Mouse (Mus musculus): ENCODE results near the gene Sumo2. TPM values are rescaled to one million over a fixed set of nuclear protein-coding genes. Genes with fewer than 3 reads are reported as not detected.

Sumo2 gene
- 882 and 892 TPM in 2 replicates for polyA plus RNA-seq (2015; fragmentation: Nextera tagmentation; extraction: Ambion mirVana)

GRCm38 (mm10) chr11:115536038-115536681 is at the start of gene Sumo2:
TSS of gene Sumo2 (minus strand) at chr11:115536276.
- Histone ChIP-seq H3K27ac (replicated peaks) (peak within 1 kb of the TSS; percentile 99), H3K4me3 (replicated peaks) (peak within 1 kb of the TSS; percentile 89), H3K9ac (replicated peaks) (peak within 1 kb of the TSS; percentile 90), H3K36me3 (peaks cover 25% of the 10 kb centered on the region), H3K4me1 (peaks cover 42% of the 10 kb centered on the region), H3K27me3 (replicated peaks) (no peaks in the 10 kb centered on the region), H3K9me3 (replicated peaks) (no peaks in the 10 kb centered on the region), H3K4me2 (peak within 1 kb of the TSS; percentile 77)
- ATAC-seq (ENCODE audit: low FRiP score) = peak; percentile 89
- 1% methylated on average over 51 of the region's 70 CpGs for WGBS

GRCm38 (mm10) chr11:115585573-115586100 is 49.6 kb upstream of the Sumo2 start:
- Histone ChIP-seq H3K4me2 (no peak overlapping the region), H3K4me1 (no peaks in the 10 kb centered on the region), H3K9ac (replicated peaks) (no peak overlapping the region), H3K4me3 (replicated peaks) (no peak overlapping the region), H3K36me3 (peaks cover 96% of the 10 kb centered on the region), H3K27ac (replicated peaks) (no peak overlapping the region), H3K9me3 (replicated peaks) (no peaks in the 10 kb centered on the region), H3K27me3 (replicated peaks) (no peaks in the 10 kb centered on the region)
- WGBS = 93% methylated on average over 7 of the region's 7 CpGs
- no peak for ATAC-seq (ENCODE audit: low FRiP score)

GRCm38 (mm10) chr11:115584376-115585073 is 48.4 kb upstream of the Sumo2 start:
- Histone ChIP-seq H3K27ac (replicated peaks) (no peak overlapping the region), H3K9ac (replicated peaks) (no peak overlapping the region), H3K4me3 (replicated peaks) (no peak overlapping the region), H3K27me3 (replicated peaks) (no peaks in the 10 kb centered on the region), H3K4me1 (no peaks in the 10 kb centered on the region), H3K9me3 (replicated peaks) (no peaks in the 10 kb centered on the region), H3K4me2 (no peak overlapping the region), H3K36me3 (peaks cover 92% of the 10 kb centered on the region)
- 91% methylated on average over 10 of the region's 10 CpGs for WGBS
- no peak for ATAC-seq (ENCODE audit: low FRiP score)

- ATAC-seq (ENCODE audit: low FRiP score) = no peak
- no peaks in the 10 kb centered on the region for H3K9me3 ChIP-seq (replicated peaks)
- no peak overlapping the region for H3K9ac ChIP-seq (replicated peaks)
- no peak overlapping the region for H3K4me3 ChIP-seq (replicated peaks)
- peaks cover 92% of the 10 kb centered on the region for H3K36me3 ChIP-seq
- H3K4me2 ChIP-seq = no peak overlapping the region
- H3K27ac ChIP-seq (replicated peaks) = no peak overlapping the region; the same call in 1 of the 2 replicates
- H3K27me3 ChIP-seq (replicated peaks) = no peaks in the 10 kb centered on the region
- no peaks in the 10 kb centered on the region for H3K4me1 ChIP-seq
- 74% methylated on average over 10 of the region's 10 CpGs for WGBS
Observed at GRCm38 (mm10) chr11:115582913-115583606, 47.0 kb upstream of the Sumo2 start.

- Histone ChIP-seq H3K27ac (replicated peaks) (no peak overlapping the region), H3K4me2 (no peak overlapping the region), H3K9me3 (replicated peaks) (no peaks in the 10 kb centered on the region), H3K9ac (replicated peaks) (no peak overlapping the region), H3K27me3 (replicated peaks) (no peaks in the 10 kb centered on the region), H3K4me1 (no peaks in the 10 kb centered on the region), H3K36me3 (peaks cover 60% of the 10 kb centered on the region), H3K4me3 (replicated peaks) (no peak overlapping the region)
- ATAC-seq (ENCODE audit: low FRiP score) = no peak
Observed at GRCm38 (mm10) chr11:115579080-115579479, 43.0 kb upstream of the Sumo2 start.

- Histone ChIP-seq H3K4me2 (peak overlapping the region; percentile 80), H3K9ac (replicated peaks) (peak overlapping the region; percentile 62), H3K4me3 (replicated peaks) (peak overlapping the region; percentile 67), H3K4me1 (peaks cover 15% of the 10 kb centered on the region), H3K36me3 (peaks cover 36% of the 10 kb centered on the region), H3K9me3 (replicated peaks) (no peaks in the 10 kb centered on the region), H3K27ac (replicated peaks) (no peak overlapping the region), H3K27me3 (replicated peaks) (no peaks in the 10 kb centered on the region)
- 21% methylated on average over 7 of the region's 7 CpGs for WGBS
- ATAC-seq (ENCODE audit: low FRiP score) = no peak
Observed at GRCm38 (mm10) chr11:115564961-115565360, 28.9 kb upstream of the Sumo2 start.

GRCm38 (mm10) chr11:115564064-115564809 is 28.2 kb upstream of the Sumo2 start, which contains the start of gene Nup85:
TSS of gene Nup85 (plus strand) at chr11:115564434.
- under 1% methylated on average over 42 of the region's 42 CpGs for WGBS
- Histone ChIP-seq H3K27me3 (replicated peaks) (no peaks in the 10 kb centered on the region), H3K9me3 (replicated peaks) (no peaks in the 10 kb centered on the region), H3K4me2 (peak within 1 kb of the TSS; percentile 80), H3K4me3 (replicated peaks) (peak within 1 kb of the TSS; percentile 67), H3K4me1 (peaks cover 15% of the 10 kb centered on the region), H3K9ac (replicated peaks) (peak within 1 kb of the TSS; percentile 62), H3K36me3 (peaks cover 29% of the 10 kb centered on the region), H3K27ac (replicated peaks) (peak within 1 kb of the TSS; percentile 72)
- peak; percentile 91 for ATAC-seq (ENCODE audit: low FRiP score)

- Histone ChIP-seq H3K4me3 (replicated peaks) (peak overlapping the region; percentile 67), H3K9ac (replicated peaks) (peak overlapping the region; percentile 62; the same call in 1 of the 2 replicates), H3K27ac (replicated peaks) (peak overlapping the region; percentile 72), H3K4me2 (peak overlapping the region; percentile 80), H3K36me3 (peaks cover 21% of the 10 kb centered on the region), H3K9me3 (replicated peaks) (no peaks in the 10 kb centered on the region), H3K27me3 (replicated peaks) (no peaks in the 10 kb centered on the region), H3K4me1 (peaks cover 15% of the 10 kb centered on the region)
- 46% methylated on average over 4 of the region's 4 CpGs for WGBS
- ATAC-seq (ENCODE audit: low FRiP score) = no peak
Observed at GRCm38 (mm10) chr11:115563406-115563805, 27.3 kb upstream of the Sumo2 start.

GRCm38 (mm10) chr11:115555717-115556116 is 19.6 kb upstream of the Sumo2 start:
- no peak for ATAC-seq (ENCODE audit: low FRiP score)
- Histone ChIP-seq H3K27ac (replicated peaks) (no peak overlapping the region), H3K4me1 (no peaks in the 10 kb centered on the region), H3K9me3 (replicated peaks) (no peaks in the 10 kb centered on the region), H3K4me2 (no peak overlapping the region), H3K4me3 (replicated peaks) (no peak overlapping the region), H3K27me3 (replicated peaks) (no peaks in the 10 kb centered on the region), H3K36me3 (no peaks in the 10 kb centered on the region), H3K9ac (replicated peaks) (no peak overlapping the region)
- WGBS = 81% methylated on average over 17 of the region's 17 CpGs

- no peaks in the 10 kb centered on the region for H3K27me3 ChIP-seq (replicated peaks)
- H3K9me3 ChIP-seq (replicated peaks) = no peaks in the 10 kb centered on the region
- no peak overlapping the region for H3K27ac ChIP-seq (replicated peaks)
- no peak overlapping the region for H3K4me2 ChIP-seq
- no peak overlapping the region for H3K9ac ChIP-seq (replicated peaks)
- no peak overlapping the region for H3K4me3 ChIP-seq (replicated peaks)
- 56% methylated on average over 4 of the region's 4 CpGs for WGBS
- H3K36me3 ChIP-seq = no peaks in the 10 kb centered on the region
- no peaks in the 10 kb centered on the region for H3K4me1 ChIP-seq
- no peak for ATAC-seq (ENCODE audit: low FRiP score)
Observed at GRCm38 (mm10) chr11:115552783-115553182, 16.7 kb upstream of the Sumo2 start.

GRCm38 (mm10) chr11:115543571-115543970 is 7.5 kb upstream of the Sumo2 start:
- no peak for ATAC-seq (ENCODE audit: low FRiP score)
- Histone ChIP-seq H3K27ac (replicated peaks) (no peak overlapping the region), H3K27me3 (replicated peaks) (no peaks in the 10 kb centered on the region), H3K4me3 (replicated peaks) (no peak overlapping the region), H3K9ac (replicated peaks) (no peak overlapping the region), H3K4me1 (no peaks in the 10 kb centered on the region), H3K9me3 (replicated peaks) (no peaks in the 10 kb centered on the region), H3K36me3 (no peaks in the 10 kb centered on the region), H3K4me2 (no peak overlapping the region)
- WGBS = 86% methylated on average over 4 of the region's 4 CpGs
